Mouse (Mus musculus) ES-Bruce4 (cell line): ENCODE results near the gene Eapp. TPM values are rescaled to one million over a fixed set of nuclear protein-coding genes. Genes with fewer than 3 reads are reported as not detected.
"Not testable (repeated sequence)": the region's sequence is repeated elsewhere in the genome, so short reads cannot be mapped to it uniquely, and the experiment has no call there.

ENCODE experiments used
- H3K27ac ChIP-seq: 2 replicates; pipeline ENCODE4 v1.5.1; 2012; ENCODE audit warnings: low read length, inconsistent platforms; ENCODE audit not compliant: insufficient read depth
- H3K27me3 ChIP-seq: 2 replicates; pipeline ENCODE4 v1.6.1; 2012; ENCODE audit warnings: mild to moderate bottlenecking, low read length, inconsistent platforms; ENCODE audit not compliant: control insufficient read depth, poor library complexity, insufficient read depth, severe bottlenecking
- H3K36me3 ChIP-seq: 2 replicates; pipeline ENCODE4 v1.6.1; 2012; ENCODE audit warnings: inconsistent platforms, mild to moderate bottlenecking, low read length, moderate library complexity; ENCODE audit not compliant: control insufficient read depth, poor library complexity, insufficient read depth, severe bottlenecking
- H3K4me1 ChIP-seq: one replicate; pipeline ENCODE4 v1.8.1; 2011; ENCODE audit warnings: low read length; ENCODE audit not compliant: control insufficient read depth, insufficient read depth
- H3K4me3 ChIP-seq: 2 replicates; pipeline ENCODE4 v1.5.1; 2011; ENCODE audit warnings: low read depth, mild to moderate bottlenecking, low read length
- H3K9ac ChIP-seq: 2 replicates; pipeline ENCODE4 v1.6.1; 2012; ENCODE audit warnings: low read depth, mild to moderate bottlenecking, inconsistent platforms; ENCODE audit not compliant: poor library complexity, severe bottlenecking
- H3K9me3 ChIP-seq: replicated peaks from 2 replicates; pipeline ENCODE4 v1.6.1; 2012; ENCODE audit warnings: mild to moderate bottlenecking, low read length, inconsistent platforms; ENCODE audit not compliant: control insufficient read depth, poor library complexity, insufficient read depth, severe bottlenecking
- EP300 ChIP-seq: IDR thresholded peaks from 2 replicates; pipeline ENCODE4 v1.6.1; 2011; ENCODE audit warnings: low read depth, low read length; ENCODE audit not compliant: insufficient read depth
- POLR2A ChIP-seq: IDR thresholded peaks from one replicate; pipeline ENCODE4 v1.8.1; 2011; ENCODE audit warnings: low read length; ENCODE audit not compliant: insufficient read depth
- polyA plus RNA-seq: library from polyadenylated mRNA; stranded (reverse); fragments of >200 nt; gene quantifications from 2 replicates; pipeline ENCODE4 v1.2.4, GENCODE M21; 2011; ENCODE audit warnings: low read depth; ENCODE audit not compliant: missing spikeins, insufficient read depth, insufficient read length

Eapp gene
- polyA plus RNA-seq = 44.4 and 46.6 TPM in 2 replicates

GRCm38 (mm10) chr12:54695511-54696241 is at the start of gene Eapp:
Eapp (minus strand) TSS chr12:54695897.
- H3K9ac ChIP-seq = peak within 1 kb of the TSS; percentile 69
- H3K4me1 ChIP-seq = no peaks in the 10 kb centered on the region
- TF ChIP-seq EP300 (no peak), POLR2A (peak; percentile 65)
- H3K27ac ChIP-seq = peak within 1 kb of the TSS; percentile 42
- H3K4me3 ChIP-seq = peak within 1 kb of the TSS; percentile 83
- H3K9me3 ChIP-seq = no peaks in the 10 kb centered on the region
- 0 out of 2 replicates have a peak, but pooled peaks cover 3% of the 10 kb centered on the region for H3K36me3 ChIP-seq
- H3K27me3 ChIP-seq = no peaks in the 10 kb centered on the region

DNA sequence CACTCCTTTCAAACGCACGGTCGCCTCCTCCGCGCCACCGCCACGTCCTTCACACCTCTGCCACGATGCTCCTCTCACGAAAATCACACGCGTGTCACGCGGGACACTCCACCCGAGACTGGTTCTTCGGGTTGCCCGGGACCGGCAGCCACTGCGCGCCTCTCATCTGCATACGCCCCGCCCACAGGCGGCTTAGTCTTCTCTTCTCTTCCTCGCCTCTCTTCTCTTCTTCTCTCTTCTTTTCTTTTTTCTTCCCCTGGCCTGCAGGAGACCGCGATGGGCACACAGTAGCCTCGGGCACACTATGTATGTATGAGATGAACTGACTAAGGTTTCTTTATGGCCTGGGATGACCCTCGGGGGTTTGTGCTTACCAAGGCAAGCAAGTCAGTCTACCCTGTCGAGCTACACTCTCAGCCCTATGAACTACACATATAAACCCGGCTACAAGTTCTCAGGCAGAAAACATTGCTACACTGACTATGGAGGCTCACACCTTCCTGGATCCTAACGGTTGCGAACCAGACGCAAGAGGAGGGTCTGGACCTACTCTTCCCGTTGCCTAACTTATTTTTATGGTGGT is 43.1 kb upstream of the Eapp start:
- not testable (repeated sequence) for H3K27ac ChIP-seq, H3K36me3 ChIP-seq
- 0 out of 2 replicates have a peak overlapping the region, but pooled peaks have one; percentile 39 for H3K4me3 ChIP-seq

DNA sequence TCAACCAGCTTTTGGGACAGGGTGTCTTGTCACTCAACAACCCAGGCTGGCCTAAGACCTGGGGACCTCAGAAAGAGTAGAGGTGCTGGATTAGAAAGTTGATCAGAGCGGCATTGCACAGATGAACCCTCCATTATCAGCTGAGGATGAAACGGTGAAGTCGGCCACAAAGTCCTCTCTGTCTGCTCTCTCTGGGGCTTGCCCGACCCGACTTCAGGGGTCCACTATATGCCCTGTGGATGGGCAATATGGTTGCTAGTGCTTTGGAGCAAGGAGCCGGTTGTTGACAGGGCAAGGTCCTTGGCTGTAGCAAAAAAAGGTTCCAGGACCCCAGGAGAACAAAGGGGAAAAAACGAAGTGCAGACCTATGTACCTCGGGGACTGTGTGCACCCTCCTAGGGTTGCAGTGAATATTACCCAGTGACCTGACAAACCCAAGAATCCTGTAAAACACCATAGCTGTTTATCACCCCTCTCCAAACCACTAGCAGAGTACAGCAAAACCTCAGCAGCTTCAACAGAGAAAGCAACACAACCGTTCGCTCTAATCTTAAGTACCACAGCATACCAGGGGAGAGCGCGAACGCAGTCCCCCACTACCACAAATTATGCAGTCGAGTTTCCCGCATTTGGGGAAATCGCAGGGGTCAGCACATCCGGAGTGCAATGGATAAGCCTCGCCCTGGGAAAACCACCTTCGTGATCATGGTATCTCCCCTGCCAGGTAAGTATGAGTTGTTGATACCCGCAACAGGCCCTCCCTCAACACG is 42.4 kb upstream of the Eapp start:
- not testable (repeated sequence) for H3K9me3 ChIP-seq, H3K27me3 ChIP-seq, H3K36me3 ChIP-seq, H3K4me1 ChIP-seq, H3K27ac ChIP-seq, H3K4me3 ChIP-seq, H3K9ac ChIP-seq

More for the DNA sequence above, 43.1 kb upstream of the Eapp start:
- not testable (repeated sequence) for H3K9ac ChIP-seq, H3K9me3 ChIP-seq, H3K27me3 ChIP-seq, H3K4me1 ChIP-seq

- not testable (repeated sequence) for H3K4me3 ChIP-seq, H3K27me3 ChIP-seq, H3K9me3 ChIP-seq, H3K4me1 ChIP-seq, H3K27ac ChIP-seq, H3K9ac ChIP-seq, H3K36me3 ChIP-seq
- peak; percentile 74 for TF ChIP-seq POLR2A
Measured at GRCm38 (mm10) chr12:54734307-54735131, 38.8 kb upstream of the Eapp start.

DNA sequence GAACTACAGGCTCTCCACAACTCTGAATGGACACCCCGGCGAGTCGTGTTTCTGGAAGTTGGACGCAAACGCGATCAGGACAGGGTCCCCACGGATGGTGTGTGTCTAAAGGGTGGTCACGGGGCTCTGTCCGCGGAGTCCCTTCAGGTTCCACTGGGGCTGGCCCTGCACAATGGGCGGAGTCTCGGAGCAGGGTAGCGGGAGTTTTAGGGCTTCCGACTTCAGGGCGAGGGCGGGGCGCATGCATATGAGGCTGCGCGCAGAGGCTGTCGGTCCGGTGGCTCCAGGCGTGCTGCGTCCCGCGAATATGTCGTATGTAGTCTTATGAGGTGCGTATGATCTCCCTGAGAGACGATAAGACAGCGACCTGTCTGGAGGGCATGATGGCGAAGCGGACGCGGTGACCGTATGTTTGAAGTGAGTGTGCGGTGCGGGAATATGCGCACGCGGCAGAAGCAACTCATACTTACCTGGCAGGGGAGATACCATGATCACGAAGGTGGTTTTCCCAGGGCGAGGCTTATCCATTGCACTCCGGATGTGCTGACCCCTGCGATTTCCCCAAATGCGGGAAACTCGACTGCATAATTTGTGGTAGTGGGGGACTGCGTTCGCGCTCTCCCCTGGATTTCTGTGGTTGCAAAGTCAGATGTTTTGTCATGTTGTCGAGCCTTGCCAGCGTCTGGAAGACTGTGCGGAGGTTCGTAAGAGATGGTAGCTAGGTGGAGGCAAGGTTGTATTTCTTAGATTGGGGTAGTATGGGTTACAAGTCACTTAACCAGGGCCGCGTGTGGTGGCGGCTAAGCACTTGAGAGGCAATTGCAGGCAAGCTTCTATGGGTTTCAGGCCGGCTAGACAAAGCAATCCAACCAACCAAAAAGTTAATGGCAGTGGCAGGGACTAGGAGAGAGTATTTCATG is 33.7 kb upstream of the Eapp start:
- not testable (repeated sequence) for H3K9me3 ChIP-seq, H3K36me3 ChIP-seq, H3K27me3 ChIP-seq, H3K27ac ChIP-seq, H3K9ac ChIP-seq, H3K4me1 ChIP-seq, H3K4me3 ChIP-seq

DNA sequence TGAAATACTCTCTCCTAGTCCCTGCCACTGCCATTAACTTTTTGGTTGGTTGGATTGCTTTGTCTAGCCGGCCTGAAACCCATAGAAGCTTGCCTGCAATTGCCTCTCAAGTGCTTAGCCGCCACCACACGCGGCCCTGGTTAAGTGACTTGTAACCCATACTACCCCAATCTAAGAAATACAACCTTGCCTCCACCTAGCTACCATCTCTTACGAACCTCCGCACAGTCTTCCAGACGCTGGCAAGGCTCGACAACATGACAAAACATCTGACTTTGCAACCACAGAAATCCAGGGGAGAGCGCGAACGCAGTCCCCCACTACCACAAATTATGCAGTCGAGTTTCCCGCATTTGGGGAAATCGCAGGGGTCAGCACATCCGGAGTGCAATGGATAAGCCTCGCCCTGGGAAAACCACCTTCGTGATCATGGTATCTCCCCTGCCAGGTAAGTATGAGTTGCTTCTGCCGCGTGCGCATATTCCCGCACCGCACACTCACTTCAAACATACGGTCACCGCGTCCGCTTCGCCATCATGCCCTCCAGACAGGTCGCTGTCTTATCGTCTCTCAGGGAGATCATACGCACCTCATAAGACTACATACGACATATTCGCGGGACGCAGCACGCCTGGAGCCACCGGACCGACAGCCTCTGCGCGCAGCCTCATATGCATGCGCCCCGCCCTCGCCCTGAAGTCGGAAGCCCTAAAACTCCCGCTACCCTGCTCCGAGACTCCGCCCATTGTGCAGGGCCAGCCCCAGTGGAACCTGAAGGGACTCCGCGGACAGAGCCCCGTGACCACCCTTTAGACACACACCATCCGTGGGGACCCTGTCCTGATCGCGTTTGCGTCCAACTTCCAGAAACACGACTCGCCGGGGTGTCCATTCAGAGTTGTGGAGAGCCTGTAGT is 23.4 kb upstream of the Eapp start:
- not testable (repeated sequence) for H3K9ac ChIP-seq, H3K27ac ChIP-seq, H3K9me3 ChIP-seq, H3K36me3 ChIP-seq, H3K4me3 ChIP-seq, H3K4me1 ChIP-seq, H3K27me3 ChIP-seq

DNA sequence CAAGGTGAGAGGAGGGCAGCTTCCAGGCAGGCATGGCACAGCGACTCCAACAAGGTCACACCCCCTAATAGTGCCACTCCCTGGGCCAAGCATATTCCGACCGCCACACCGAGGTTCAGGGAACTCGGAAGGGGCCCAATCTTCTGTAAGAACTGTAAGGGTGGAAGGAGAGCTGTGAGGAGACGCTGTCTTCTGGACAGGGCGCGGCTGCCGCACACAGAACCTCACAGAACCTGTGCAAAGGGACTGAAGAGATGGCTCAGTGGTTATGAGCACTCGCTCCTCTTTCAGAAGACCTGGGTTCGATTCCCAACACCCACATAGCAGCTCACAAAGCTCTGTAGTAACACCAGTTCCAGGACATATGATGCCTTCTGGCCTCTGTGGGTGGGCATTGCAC is 21.8 kb upstream of the Eapp start:
- not testable (repeated sequence) for H3K4me1 ChIP-seq, H3K27ac ChIP-seq, H3K4me3 ChIP-seq, H3K27me3 ChIP-seq, H3K36me3 ChIP-seq, H3K9ac ChIP-seq, H3K9me3 ChIP-seq
